31 mouse cellular contexts compared by ENCODE assay signal in the genomic region with DNA sequence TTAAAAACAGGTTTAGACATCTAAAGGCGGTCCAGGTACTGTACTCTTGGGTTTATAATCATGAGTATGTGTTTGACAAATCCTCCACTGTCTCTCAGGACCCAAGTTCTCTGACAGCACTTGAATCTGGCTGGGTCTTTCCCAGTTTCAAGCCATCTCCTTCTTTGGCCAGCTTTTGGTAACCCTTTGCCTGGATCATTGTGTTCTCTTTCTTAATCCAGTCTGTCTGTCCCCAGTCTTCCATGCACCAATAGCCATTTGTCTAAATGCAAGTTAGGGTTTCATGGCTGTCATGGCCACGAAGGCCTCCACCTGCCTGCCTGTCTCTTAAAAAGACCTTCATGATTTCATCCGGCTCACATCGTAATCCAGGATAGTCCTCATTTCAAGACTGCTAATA.
"Had no signal": no experiment of that assay in that cellular context is flagged by ENCODE, and none has a peak within 500 bp of the region (broad histone marks: within the 10 kb centered on the region; RNA-seq: fewer than 3 reads in every experiment).

No protein-coding gene starts in this region.

- H3K9ac ChIP-seq: limb, embryonic 12.5 days; limb, embryonic 13.5 days; limb, embryonic 15.5 days; liver, embryonic 12.5 days; liver, embryonic 13.5 days; liver, embryonic 14.5 days; liver, embryonic 15.5 days; liver, postnatal 0 days; lung, embryonic 14.5 days; lung, embryonic 15.5 days; midbrain, embryonic 12.5 days; midbrain, embryonic 15.5 days; neural tube, embryonic 12.5 days had no signal

- H3K4me3 ChIP-seq: left cerebral cortex, adult 2 months; limb, embryonic 10.5 days; limb, embryonic 12.5 days; limb, embryonic 13.5 days; limb, embryonic 15.5 days; liver, embryonic 12.5 days; liver, embryonic 13.5 days; liver, embryonic 15.5 days; lung, embryonic 15.5 days; megakaryocyte, embryonic 14.5 days; midbrain, embryonic 10.5 days; midbrain, embryonic 12.5 days; midbrain, embryonic 15.5 days; myocyte; neural tube, embryonic 12.5 days had no signal

- H3K27ac ChIP-seq: left cerebral cortex, adult 2 months; limb, embryonic 10.5 days; limb, embryonic 12.5 days; limb, embryonic 13.5 days; limb, embryonic 15.5 days; liver, embryonic 12.5 days; liver, embryonic 13.5 days; liver, embryonic 14.5 days; liver, embryonic 15.5 days; lung, embryonic 15.5 days; macrophage; midbrain, embryonic 10.5 days; midbrain, embryonic 12.5 days; midbrain, embryonic 15.5 days; neural tube, embryonic 12.5 days had no signal

- H3K4me2 ChIP-seq: limb, embryonic 12.5 days; limb, embryonic 13.5 days; limb, embryonic 15.5 days; liver, embryonic 11.5 days; liver, embryonic 12.5 days; liver, embryonic 13.5 days; liver, embryonic 15.5 days; lung, embryonic 14.5 days; lung, embryonic 15.5 days; midbrain, embryonic 12.5 days; midbrain, embryonic 15.5 days; neural tube, embryonic 12.5 days had no signal

- H3K9me3 ChIP-seq: limb, embryonic 10.5 days; limb, embryonic 12.5 days; limb, embryonic 15.5 days; liver, embryonic 12.5 days; liver, embryonic 13.5 days; liver, embryonic 15.5 days; lung, embryonic 15.5 days; megakaryocyte, embryonic 14.5 days; midbrain, embryonic 12.5 days; midbrain, embryonic 15.5 days; neural tube, embryonic 12.5 days had no signal

- ATAC-seq: liver, embryonic 12.5 days; liver, postnatal 0 days; lung, postnatal 0 days; midbrain, embryonic 15.5 days; midbrain, embryonic 16.5 days had no signal

- H3K36me3 ChIP-seq: limb, embryonic 10.5 days; limb, embryonic 12.5 days; limb, embryonic 13.5 days; limb, embryonic 15.5 days; liver, embryonic 12.5 days; liver, embryonic 13.5 days; liver, embryonic 15.5 days; lung, embryonic 15.5 days; midbrain, embryonic 10.5 days; midbrain, embryonic 12.5 days; midbrain, embryonic 15.5 days; neural tube, embryonic 12.5 days had no signal

- H3K27me3 ChIP-seq: limb, embryonic 12.5 days; limb, embryonic 13.5 days; limb, embryonic 15.5 days; liver, embryonic 12.5 days; liver, embryonic 13.5 days; liver, embryonic 15.5 days; lung, embryonic 15.5 days; megakaryocyte, embryonic 14.5 days; midbrain, embryonic 12.5 days; midbrain, embryonic 15.5 days; neural tube, embryonic 12.5 days had no signal

- DNase-seq: left cerebral cortex, postnatal 4 days; liver; liver, embryonic 13.5 days; liver, postnatal 0 days; lung, adult 18-20 months; lung, adult 2 months; lung, embryonic 14.5 days; lung, postnatal 10 days; lung, postnatal 14 days; lung, postnatal 36 days; lung, postnatal 4 days; midbrain, embryonic 14.5 days had no signal

- H3K4me1 ChIP-seq: limb, embryonic 12.5 days; limb, embryonic 13.5 days; limb, embryonic 15.5 days; liver, embryonic 12.5 days; liver, embryonic 13.5 days; liver, embryonic 15.5 days; lung, embryonic 15.5 days; megakaryocyte, embryonic 14.5 days; midbrain, embryonic 12.5 days; midbrain, embryonic 15.5 days; neural tube, embryonic 12.5 days had no signal
